Mouse (Mus musculus): ENCODE measurements at regions not wholly inside any gene's neighbourhood (a gene's known extent, or its start where the extent isn't known, plus 50 kb on each side); places are given as distances from the start of the nearest gene placed in this dataset.
A peak's percentile ranks its signal among the peaks of the same experiment; 100 is the strongest.
"Not testable (repeated sequence)": the region's sequence is repeated elsewhere in the genome, so short reads cannot be mapped to it uniquely, and the experiment has no call there.

DNA sequence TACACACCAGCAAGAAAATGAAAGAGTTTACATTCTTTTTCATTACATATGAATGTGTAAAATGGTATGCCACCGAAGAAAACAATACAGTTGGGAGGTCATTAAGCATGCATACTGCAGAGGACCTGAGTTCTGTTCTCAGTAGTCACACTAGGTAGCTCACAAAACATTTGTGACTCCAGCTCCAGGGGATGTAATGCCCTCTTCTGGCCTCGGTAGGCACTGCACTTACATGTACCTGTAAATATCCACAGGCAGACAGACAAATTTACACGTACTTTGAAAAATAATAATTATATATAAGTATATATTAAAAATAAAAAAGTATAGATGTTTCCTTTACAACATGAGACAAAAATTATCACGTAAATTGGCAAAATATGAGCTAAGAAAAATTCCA, 342.3 kb upstream of the Gm28363 start:
- Histone ChIP-seq H3K9me3 (ENCODE audit: control insufficient read depth, low read length) (no peaks in the 10 kb centered on the region), H3K4me2 (replicated peaks; ENCODE audit: low read depth, low read length) (no peak overlapping the region), H3K27ac (ENCODE audit: low read depth, low read length) (no peak overlapping the region), H3K27me3 (ENCODE audit: control insufficient read depth, insufficient read depth, low read length) (no peaks in the 10 kb centered on the region), H3K4me3 (ENCODE audit: low read length) (no peak overlapping the region), H3K36me3 (ENCODE audit: control insufficient read depth, insufficient read depth, low read length) (no peaks in the 10 kb centered on the region), H3K9ac (ENCODE audit: low read depth, low read length) (no peak overlapping the region), H3K4me1 (ENCODE audit: control insufficient read depth, insufficient read depth, low read length) (no peaks in the 10 kb centered on the region)
- no peak for ATAC-seq (ENCODE audit: low FRiP score, low TSS enrichment)
- WGBS = 73% methylated on average over 4 of the region's 4 CpGs

GRCm38 (mm10) chr1:117356418-117357194, 340.3 kb upstream of the Gm28363 start:
- no peaks in the 10 kb centered on the region for H3K4me1 ChIP-seq (ENCODE audit: control insufficient read depth, insufficient read depth, low read length)
- WGBS = 64% methylated on average over 5 of the region's 5 CpGs
- no peak overlapping the region for H3K4me3 ChIP-seq (ENCODE audit: low read length)
- no peak overlapping the region for H3K4me2 ChIP-seq (replicated peaks; ENCODE audit: low read depth, low read length)
- no peaks in the 10 kb centered on the region for H3K36me3 ChIP-seq (ENCODE audit: control insufficient read depth, insufficient read depth, low read length)
- H3K9me3 ChIP-seq (ENCODE audit: control insufficient read depth, low read length) = no peaks in the 10 kb centered on the region
- ATAC-seq (ENCODE audit: low FRiP score, low TSS enrichment) = peak; percentile 60; the same call in 1 of the 2 replicates
- H3K27me3 ChIP-seq (ENCODE audit: control insufficient read depth, insufficient read depth, low read length) = no peaks in the 10 kb centered on the region
- H3K27ac ChIP-seq (ENCODE audit: low read depth, low read length) = peak overlapping the region; percentile 71
- no peak overlapping the region for H3K9ac ChIP-seq (ENCODE audit: low read depth, low read length)

GRCm38 (mm10) chr1:117364066-117364465, 332.9 kb upstream of the Gm28363 start:
- Histone ChIP-seq H3K9ac (ENCODE audit: low read depth, low read length) (no peak overlapping the region), H3K27ac (ENCODE audit: low read depth, low read length) (no peak overlapping the region), H3K9me3 (ENCODE audit: control insufficient read depth, low read length) (no peaks in the 10 kb centered on the region), H3K4me2 (replicated peaks; ENCODE audit: low read depth, low read length) (no peak overlapping the region), H3K4me3 (ENCODE audit: low read length) (no peak overlapping the region), H3K4me1 (ENCODE audit: control insufficient read depth, insufficient read depth, low read length) (no peaks in the 10 kb centered on the region), H3K27me3 (ENCODE audit: control insufficient read depth, insufficient read depth, low read length) (no peaks in the 10 kb centered on the region), H3K36me3 (ENCODE audit: control insufficient read depth, insufficient read depth, low read length) (no peaks in the 10 kb centered on the region)
- ATAC-seq (ENCODE audit: low FRiP score, low TSS enrichment) = no peak

GRCm38 (mm10) chr1:117412349-117412748, 284.6 kb upstream of the Gm28363 start:
- Histone ChIP-seq H3K9me3 (ENCODE audit: control insufficient read depth, low read length) (no peaks in the 10 kb centered on the region), H3K9ac (ENCODE audit: low read depth, low read length) (no peak overlapping the region), H3K4me1 (ENCODE audit: control insufficient read depth, insufficient read depth, low read length) (no peaks in the 10 kb centered on the region), H3K27ac (ENCODE audit: low read depth, low read length) (no peak overlapping the region), H3K4me3 (ENCODE audit: low read length) (no peak overlapping the region), H3K4me2 (replicated peaks; ENCODE audit: low read depth, low read length) (no peak overlapping the region), H3K36me3 (ENCODE audit: control insufficient read depth, insufficient read depth, low read length) (no peaks in the 10 kb centered on the region), H3K27me3 (ENCODE audit: control insufficient read depth, insufficient read depth, low read length) (no peaks in the 10 kb centered on the region)
- ATAC-seq (ENCODE audit: low FRiP score, low TSS enrichment) = no peak

- no peak overlapping the region for H3K27ac ChIP-seq (ENCODE audit: low read depth, low read length)
- no peaks in the 10 kb centered on the region for H3K27me3 ChIP-seq (ENCODE audit: control insufficient read depth, insufficient read depth, low read length)
- H3K4me1 ChIP-seq (ENCODE audit: control insufficient read depth, insufficient read depth, low read length) = no peaks in the 10 kb centered on the region
- no peak for ATAC-seq (ENCODE audit: low FRiP score, low TSS enrichment)
- H3K9ac ChIP-seq (ENCODE audit: low read depth, low read length) = no peak overlapping the region
- no peaks in the 10 kb centered on the region for H3K9me3 ChIP-seq (ENCODE audit: control insufficient read depth, low read length)
- H3K4me2 ChIP-seq (replicated peaks; ENCODE audit: low read depth, low read length) = no peak overlapping the region
- H3K36me3 ChIP-seq (ENCODE audit: control insufficient read depth, insufficient read depth, low read length) = no peaks in the 10 kb centered on the region
- 68% methylated on average over 2 of the region's 2 CpGs for WGBS
- H3K4me3 ChIP-seq (ENCODE audit: low read length) = no peak overlapping the region
These were observed 239.2 kb upstream of the Gm28363 start for GRCm38 (mm10) chr1:117457736-117458135.

DNA sequence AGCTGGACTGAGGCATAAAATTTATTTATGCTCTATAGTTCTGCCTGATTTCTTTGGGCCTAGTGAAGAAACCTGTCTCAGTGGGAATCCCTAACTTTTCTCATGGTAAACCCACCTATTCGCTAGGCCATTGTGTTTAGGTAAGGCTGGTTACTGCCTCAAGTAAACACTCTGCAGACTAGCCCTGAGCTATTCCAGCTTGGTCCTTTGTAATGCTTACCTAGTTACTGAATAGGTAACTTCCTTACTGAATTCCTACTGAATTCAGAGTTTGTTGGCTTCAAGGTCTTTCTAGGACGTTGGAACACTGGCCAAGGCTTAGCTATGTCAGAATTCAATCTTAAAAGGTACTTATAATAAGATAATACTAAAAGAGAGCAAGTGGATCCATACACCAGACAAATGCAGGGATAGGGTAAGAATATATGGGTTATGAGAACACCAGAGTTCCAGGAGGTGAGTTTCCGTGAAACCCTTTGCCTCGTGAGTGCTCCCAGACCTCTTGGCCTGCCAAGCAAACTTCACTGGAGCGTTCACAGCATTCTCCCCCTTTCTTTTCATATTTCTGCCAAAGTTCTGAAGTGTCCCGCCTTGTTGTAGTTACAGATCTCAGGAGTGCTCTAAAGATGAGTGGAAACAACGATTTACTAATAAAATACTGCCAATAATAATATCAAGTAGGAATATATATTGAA, 238.6 kb upstream of the Gm28363 start:
- H3K4me3 ChIP-seq (ENCODE audit: low read length); H3K27ac ChIP-seq (ENCODE audit: low read depth, low read length); H3K27me3 ChIP-seq (ENCODE audit: control insufficient read depth, insufficient read depth, low read length); H3K9ac ChIP-seq (ENCODE audit: low read depth, low read length); H3K9me3 ChIP-seq (ENCODE audit: control insufficient read depth, low read length); H3K36me3 ChIP-seq (ENCODE audit: control insufficient read depth, insufficient read depth, low read length); H3K4me1 ChIP-seq (ENCODE audit: control insufficient read depth, insufficient read depth, low read length); ATAC-seq (ENCODE audit: low FRiP score, low TSS enrichment); H3K4me2 ChIP-seq (replicated peaks; ENCODE audit: low read depth, low read length): not testable (repeated sequence)
- WGBS = 75% methylated on average over 7 of the region's 7 CpGs

GRCm38 (mm10) chr1:117459126-117459525, 237.8 kb upstream of the Gm28363 start:
- not testable (repeated sequence) for H3K4me2 ChIP-seq (replicated peaks; ENCODE audit: low read depth, low read length); H3K27ac ChIP-seq (ENCODE audit: low read depth, low read length); H3K9me3 ChIP-seq (ENCODE audit: control insufficient read depth, low read length); H3K4me1 ChIP-seq (ENCODE audit: control insufficient read depth, insufficient read depth, low read length); H3K36me3 ChIP-seq (ENCODE audit: control insufficient read depth, insufficient read depth, low read length); H3K4me3 ChIP-seq (ENCODE audit: low read length); H3K9ac ChIP-seq (ENCODE audit: low read depth, low read length); H3K27me3 ChIP-seq (ENCODE audit: control insufficient read depth, insufficient read depth, low read length); ATAC-seq (ENCODE audit: low FRiP score, low TSS enrichment)

DNA sequence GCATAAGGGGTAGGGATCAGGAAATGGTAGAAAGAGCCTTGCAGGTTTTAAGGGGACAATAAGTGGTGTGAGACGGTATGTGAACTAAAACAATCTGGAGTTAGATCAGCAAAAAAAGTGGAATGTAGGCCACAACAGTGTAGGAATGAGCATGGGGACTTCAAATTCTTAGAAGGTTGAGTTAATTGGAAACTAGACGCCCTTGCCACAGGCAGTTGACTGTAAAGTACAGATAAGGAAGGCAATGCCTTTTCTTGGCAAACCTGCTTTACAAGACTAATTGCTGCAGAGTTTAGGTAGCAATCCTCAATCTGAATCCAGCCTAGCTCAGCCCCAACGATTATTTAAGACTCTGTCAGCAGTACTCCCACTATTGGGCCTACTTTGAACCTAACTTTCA, 206.8 kb upstream of the Gm28363 start:
- Histone ChIP-seq H3K27me3 (ENCODE audit: control insufficient read depth, insufficient read depth, low read length) (no peaks in the 10 kb centered on the region), H3K4me3 (ENCODE audit: low read length) (no peak overlapping the region), H3K9me3 (ENCODE audit: control insufficient read depth, low read length) (no peaks in the 10 kb centered on the region), H3K4me2 (replicated peaks; ENCODE audit: low read depth, low read length) (no peak overlapping the region), H3K4me1 (ENCODE audit: control insufficient read depth, insufficient read depth, low read length) (no peaks in the 10 kb centered on the region), H3K27ac (ENCODE audit: low read depth, low read length) (no peak overlapping the region), H3K36me3 (ENCODE audit: control insufficient read depth, insufficient read depth, low read length) (no peaks in the 10 kb centered on the region), H3K9ac (ENCODE audit: low read depth, low read length) (no peak overlapping the region)
- no peak for ATAC-seq (ENCODE audit: low FRiP score, low TSS enrichment)
- 71% methylated on average over 3 of the region's 3 CpGs for WGBS

GRCm38 (mm10) chr1:117497003-117497402, 199.9 kb upstream of the Gm28363 start:
- Histone ChIP-seq H3K4me3 (ENCODE audit: low read length) (no peak overlapping the region), H3K4me2 (replicated peaks; ENCODE audit: low read depth, low read length) (no peak overlapping the region), H3K4me1 (ENCODE audit: control insufficient read depth, insufficient read depth, low read length) (no peaks in the 10 kb centered on the region), H3K27me3 (ENCODE audit: control insufficient read depth, insufficient read depth, low read length) (no peaks in the 10 kb centered on the region), H3K36me3 (ENCODE audit: control insufficient read depth, insufficient read depth, low read length) (no peaks in the 10 kb centered on the region), H3K9me3 (ENCODE audit: control insufficient read depth, low read length) (no peaks in the 10 kb centered on the region), H3K27ac (ENCODE audit: low read depth, low read length) (no peak overlapping the region), H3K9ac (ENCODE audit: low read depth, low read length) (no peak overlapping the region)
- no peak for ATAC-seq (ENCODE audit: low FRiP score, low TSS enrichment)

All from kidney, embryonic 14.5 days (tissue).